Mouse (Mus musculus): ENCODE data around the gene Pax8.

The Pax8 gene

DNA sequence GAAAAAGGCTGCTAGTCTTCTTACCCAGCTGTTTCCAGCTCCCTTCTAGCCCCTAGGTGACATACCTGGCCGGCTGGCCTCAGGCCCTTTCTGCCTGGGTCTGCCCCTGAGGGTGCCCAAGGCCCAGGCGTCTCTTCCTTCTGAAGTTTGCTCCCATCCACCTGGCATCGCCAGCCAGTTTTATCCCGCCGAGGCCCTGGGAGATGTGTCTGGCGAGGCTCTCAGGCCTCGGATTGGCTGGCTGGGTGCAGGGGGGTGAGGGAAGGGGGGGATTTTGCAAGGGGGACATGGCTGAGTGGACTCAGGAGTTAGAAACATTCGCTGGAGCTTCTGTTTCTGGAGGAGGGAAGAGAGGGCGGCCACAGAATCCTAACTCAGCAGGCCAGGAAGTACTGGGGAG is at the start of gene Pax8:
Pax8 (minus strand) TSS at position 180 of the 400 bp plus-strand sequence.
- peak; percentile 18 for DNase-seq (ENCODE audit: low read depth, low spot score)

DNA sequence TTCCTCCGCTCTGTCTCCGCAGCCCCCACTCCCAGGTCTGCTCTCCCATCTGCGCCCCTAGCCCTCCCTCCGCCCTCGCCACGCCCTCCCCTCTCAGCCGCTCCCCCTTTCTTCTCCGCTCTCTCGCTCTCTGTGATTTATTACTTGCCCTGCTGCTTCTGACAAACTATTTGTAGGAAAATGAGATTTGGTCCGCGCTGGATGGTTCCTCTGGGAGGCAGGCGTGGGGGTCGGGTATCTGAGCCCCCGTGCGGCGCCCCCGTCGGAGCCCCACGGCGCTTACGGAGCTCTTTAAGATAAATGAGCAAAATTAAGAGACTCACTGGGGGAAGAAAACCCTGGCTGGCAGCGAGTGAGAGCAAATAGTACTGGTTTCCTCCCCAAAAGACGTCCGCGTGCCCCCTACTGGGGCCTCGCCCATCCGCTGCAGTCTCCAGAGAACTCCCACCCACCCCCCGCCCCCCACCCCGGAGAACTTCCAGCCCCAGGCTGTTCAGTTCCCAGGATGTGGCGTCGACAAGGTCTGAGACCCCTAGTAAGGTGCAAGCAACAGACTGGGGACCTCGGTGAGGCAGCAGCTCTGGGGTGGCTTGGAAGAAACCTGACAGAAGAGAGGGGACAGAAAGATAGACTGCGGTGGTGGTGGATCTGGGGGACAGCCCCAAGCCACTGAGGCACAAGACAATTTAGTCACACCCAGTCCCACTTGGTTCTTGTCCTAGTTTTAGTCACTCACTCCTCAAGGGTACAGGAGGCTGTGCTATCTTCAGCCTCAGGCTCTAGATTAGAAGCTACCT is 46.2 kb upstream of the Pax8 start:
- DNase-seq (ENCODE audit: low read depth, low spot score): peak; percentile 39

DNA sequence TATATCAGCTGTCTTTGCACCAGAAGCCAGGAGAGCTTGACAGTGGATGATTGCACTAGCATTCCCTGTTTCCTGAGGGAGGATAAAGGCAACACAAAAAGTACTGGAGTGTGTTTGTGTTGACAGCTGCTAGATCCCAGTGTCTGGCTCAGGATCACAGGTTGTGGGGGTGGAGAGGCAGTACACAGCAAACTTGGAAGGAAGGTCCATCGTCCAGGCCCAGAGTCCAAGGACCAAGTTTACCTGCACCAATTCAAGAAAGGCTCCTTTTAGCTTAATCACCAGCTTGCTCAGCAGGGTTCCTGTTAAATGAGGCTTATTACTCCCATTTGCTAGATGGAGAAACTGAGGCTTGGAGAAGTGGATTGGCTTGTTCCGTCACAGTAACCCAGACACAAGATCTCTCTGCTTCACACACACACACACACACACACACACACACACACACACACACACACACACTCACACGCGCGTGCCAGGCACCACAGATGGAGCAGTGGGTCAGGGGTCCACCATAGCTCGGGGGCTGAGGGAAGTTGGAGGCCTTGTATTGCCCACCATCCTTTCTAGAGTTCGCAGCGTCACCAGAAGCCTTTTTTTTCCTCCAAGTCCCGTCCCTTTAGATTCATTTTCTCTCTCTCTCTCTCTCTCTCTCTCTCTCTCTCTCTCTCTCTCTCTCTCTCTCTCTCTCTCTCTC is 45.3 kb upstream of the Pax8 start:
- no peak for DNase-seq (ENCODE audit: low read depth, low spot score)

DNA sequence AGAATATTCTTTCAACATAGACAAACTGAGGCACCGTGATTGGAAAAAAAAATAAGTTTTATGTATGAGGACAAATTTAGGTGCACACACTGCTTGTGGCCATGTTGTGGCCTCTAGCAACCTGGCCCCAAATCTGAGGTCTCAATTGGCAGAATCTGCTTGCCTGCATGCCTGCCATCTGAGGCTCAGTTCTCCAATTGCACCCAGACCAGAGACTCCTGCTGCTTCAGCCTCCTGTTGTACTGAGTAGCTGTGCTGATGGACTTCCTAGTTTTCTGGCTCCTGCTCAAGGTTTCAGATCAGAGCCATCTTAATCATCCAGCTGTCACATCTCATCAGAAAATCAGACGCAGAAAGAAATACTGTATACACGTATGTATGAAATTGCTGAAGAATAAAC is 41.5 kb upstream of the Pax8 start:
- DNase-seq (ENCODE audit: low read depth, low spot score): no peak

GRCm38 (mm10) chr2:24507359-24507758 is 32.0 kb upstream of the Pax8 start:
- DNase-seq (ENCODE audit: low read depth, low spot score): no peak

- peak; percentile 77 for DNase-seq (ENCODE audit: low read depth, low spot score)
Observed at GRCm38 (mm10) chr2:24502963-24503471, 27.6 kb upstream of the Pax8 start.

- no peak for DNase-seq (ENCODE audit: low read depth, low spot score)
Observed at GRCm38 (mm10) chr2:24500921-24501320, 25.5 kb upstream of the Pax8 start.

GRCm38 (mm10) chr2:24490564-24490963 is 15.2 kb upstream of the Pax8 start:
- DNase-seq (ENCODE audit: low read depth, low spot score): peak; percentile 62

- DNase-seq (ENCODE audit: low read depth, low spot score): no peak
Observed at GRCm38 (mm10) chr2:24488660-24489059, 13.3 kb upstream of the Pax8 start.

DNA sequence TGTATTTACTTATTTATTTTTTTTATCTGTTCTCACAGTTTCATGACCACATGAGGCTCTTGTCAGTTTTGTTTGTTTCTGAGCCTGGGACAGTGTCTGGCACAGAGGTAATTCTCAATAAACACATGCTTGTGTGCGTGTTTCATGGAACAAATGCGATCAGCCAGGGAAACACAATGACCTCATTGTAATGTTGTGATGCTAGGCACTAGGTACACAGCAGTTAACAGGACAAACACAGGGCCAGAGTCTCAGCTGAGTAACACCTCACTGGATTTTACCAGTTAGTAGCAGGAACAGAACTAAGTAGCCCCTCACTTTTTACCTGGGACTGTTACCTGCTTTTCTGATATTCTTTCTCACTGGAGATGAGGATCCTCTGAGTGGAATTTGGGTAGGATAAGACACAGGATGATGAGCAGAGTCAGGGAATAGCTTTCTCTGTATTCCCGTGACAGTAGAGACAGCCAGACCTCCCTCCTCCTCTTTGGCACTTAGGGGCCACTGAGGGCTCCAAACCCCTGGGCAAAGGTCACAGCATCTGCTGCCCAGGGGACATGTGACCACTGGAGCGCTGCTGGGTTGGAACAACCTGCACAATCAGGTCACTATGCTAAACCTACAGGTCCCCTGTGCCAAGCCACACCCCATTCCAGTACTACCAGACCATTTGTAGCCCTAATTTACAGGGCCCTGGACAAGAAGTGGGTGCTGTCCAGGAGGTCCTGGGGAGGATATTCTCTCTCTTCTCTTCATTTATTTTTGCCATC is 11.8 kb upstream of the Pax8 start:
- no peak for DNase-seq (ENCODE audit: low read depth, low spot score)

DNA sequence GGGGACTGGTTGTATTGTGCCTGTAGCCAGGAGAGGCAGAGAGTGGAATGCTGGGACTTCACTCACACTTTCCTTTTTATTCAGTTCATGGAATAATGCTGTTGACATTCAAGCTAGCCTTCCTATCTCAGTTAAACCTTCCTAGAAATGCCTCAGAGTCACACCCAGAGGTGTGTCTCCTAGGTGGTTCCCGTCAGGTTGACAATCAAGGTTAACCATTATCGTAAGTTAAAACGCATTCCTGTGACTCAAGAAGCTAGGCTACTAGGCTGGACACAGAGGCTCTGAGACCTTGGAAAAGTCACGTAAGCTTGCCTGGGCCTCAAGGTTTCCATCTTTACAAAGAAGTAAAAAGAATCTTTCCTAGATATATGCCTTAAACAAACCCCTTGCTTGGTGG is 10.0 kb upstream of the Pax8 start:
- DNase-seq (ENCODE audit: low read depth, low spot score): peak; percentile 51

GRCm38 (mm10) chr2:24479906-24480305 is 4.5 kb upstream of the Pax8 start:
- DNase-seq (ENCODE audit: low read depth, low spot score): peak; percentile 39

DNA sequence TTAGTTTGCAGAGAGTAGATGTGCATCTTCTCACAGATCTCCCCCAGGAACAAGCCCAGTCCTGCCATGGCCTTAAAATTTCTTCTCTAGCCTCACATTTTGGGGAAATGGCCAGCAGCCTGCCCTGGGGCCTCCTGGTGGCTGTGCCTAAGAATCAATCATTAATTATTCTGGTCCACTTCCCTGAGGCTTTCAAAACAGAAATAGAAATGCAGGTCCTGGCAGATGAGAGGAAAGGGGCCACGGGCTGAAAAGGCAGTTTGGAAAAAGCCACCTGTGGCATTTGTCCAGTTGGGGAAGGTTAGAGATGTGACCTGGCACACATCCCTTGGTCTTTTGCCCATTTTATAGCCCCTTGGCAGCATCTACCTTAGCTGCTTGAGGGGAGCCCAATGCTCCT is 3.8 kb upstream of the Pax8 start:
- DNase-seq (ENCODE audit: low read depth, low spot score): no peak

GRCm38 (mm10) chr2:24478611-24479010 is 3.2 kb upstream of the Pax8 start:
- no peak for DNase-seq (ENCODE audit: low read depth, low spot score)

GRCm38 (mm10) chr2:24474514-24475378 is 653 bp downstream of the Pax8 start:
- peak; percentile 26 for DNase-seq (ENCODE audit: low read depth, low spot score)

GRCm38 (mm10) chr2:24473641-24474511 is 1.5 kb downstream of the Pax8 start:
- peak; percentile 45 for DNase-seq (ENCODE audit: low read depth, low spot score)

DNA sequence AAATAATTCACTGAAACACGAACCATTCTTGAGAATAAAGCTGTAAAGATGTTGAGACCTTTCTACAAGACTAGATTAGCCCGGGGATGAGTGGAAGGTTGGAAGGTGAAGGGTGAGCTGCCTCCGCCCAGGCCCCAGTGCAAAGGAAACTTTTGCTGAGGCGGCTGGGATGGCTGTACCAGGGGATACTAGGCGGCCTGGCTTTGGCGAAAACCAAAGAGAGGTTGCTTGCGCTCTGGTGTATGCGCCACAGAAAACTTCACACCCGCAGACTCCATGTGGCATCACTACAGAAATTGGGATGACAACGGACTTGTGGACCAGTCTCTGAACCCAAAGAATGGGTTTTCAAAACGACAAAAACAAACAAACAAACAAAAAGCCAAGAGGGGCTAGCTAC is 2.7 kb downstream of the Pax8 start:
- peak; percentile 31 for DNase-seq (ENCODE audit: low read depth, low spot score)

- DNase-seq (ENCODE audit: low read depth, low spot score): no peak
Observed at GRCm38 (mm10) chr2:24472111-24472510, 3.3 kb downstream of the Pax8 start.

DNA sequence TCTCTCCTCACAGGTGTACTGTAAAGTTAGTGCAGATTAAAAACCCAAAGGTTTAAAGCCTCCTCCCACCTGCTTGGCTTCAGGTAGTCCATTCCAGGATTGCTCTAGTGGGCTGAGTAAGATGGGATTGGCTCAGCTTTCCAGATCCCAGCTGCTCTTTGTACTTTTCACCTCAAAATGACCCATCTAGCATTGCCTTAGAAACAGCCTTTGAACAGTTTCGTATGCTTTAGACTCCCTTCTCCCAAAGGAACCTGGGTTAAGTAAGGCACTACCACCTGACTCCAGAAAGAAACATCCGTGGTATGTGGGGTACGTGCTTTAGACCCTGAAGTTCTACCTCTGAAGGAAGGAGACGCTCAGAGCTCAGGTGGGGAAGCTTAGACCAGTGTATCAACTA is 6.3 kb downstream of the Pax8 start:
- DNase-seq (ENCODE audit: low read depth, low spot score): no peak

DNA sequence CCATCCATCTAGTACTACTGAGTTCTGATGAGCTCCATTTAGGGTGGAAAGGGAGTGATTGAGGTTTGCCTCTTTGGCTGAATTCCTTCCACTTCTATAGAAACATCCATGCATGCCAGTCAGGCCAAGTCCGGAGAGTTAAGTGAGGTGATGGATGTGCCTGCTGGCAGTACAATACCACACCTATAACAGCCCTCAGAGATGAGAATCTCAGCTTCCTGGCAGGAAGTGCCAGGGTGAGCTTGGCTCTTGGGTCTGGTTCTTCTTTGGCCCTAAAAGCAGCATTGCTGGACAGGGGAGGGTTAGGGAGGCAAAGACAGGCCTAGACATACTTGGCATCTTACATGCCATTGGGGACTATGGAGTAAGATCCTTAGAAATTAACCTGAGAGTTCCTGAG is 7.0 kb downstream of the Pax8 start:
- no peak for DNase-seq (ENCODE audit: low read depth, low spot score)

Data from ZHBTc4 (cell line).